Mouse (Mus musculus) heart, postnatal 10 days (tissue): ENCODE data around the gene Tlr7. TPM values are rescaled to one million over a fixed set of nuclear protein-coding genes. Genes with fewer than 3 reads are reported as not detected.
"Not testable (repeated sequence)": the region's sequence is repeated elsewhere in the genome, so short reads cannot be mapped to it uniquely, and the experiment has no call there.

Experiments
- DNase-seq, 2 experiments: peaks; one replicate each; pipeline ENCODE4 v3.0.0; 2021
- intact Hi-C: fragments of 180-260 bp; cut with DNase I; formaldehyde crosslinking; loops from one replicate; pipeline ENCODE4 v1.15.1; 2025
- total RNA-seq, 2 experiments: library from RNA; stranded (reverse); gene quantifications; 2 replicates each; pipeline ENCODE4 v1.2.3; 2021

The Tlr7 gene
- total RNA-seq: 1 to 10 TPM; 1.8 to 2.3 TPM

DNA sequence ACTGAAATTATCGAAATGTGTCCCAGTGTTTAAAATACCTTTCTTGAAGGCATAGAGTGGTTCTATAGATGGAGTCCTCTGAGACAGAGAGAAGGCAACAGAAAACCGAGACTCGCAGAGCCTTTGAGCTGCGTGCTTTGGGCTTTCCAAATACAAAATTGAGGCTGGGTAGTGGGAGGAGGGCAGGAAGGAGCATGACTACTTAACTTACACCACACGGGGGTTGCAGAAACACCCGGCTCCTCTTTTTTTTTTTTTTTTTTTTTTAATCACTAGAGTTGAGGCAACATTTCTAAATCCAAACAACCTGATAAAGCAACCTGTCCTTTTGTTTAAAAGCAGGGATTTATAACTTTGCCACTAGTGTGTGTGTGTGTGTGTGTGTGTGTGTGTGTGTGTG, at the start of gene Tlr7:
Gene Tlr7 (minus strand): TSS at position 160 of the 400 bp plus-strand sequence.
- no peak for DNase-seq
- intact Hi-C loops: no loop called here

DNA sequence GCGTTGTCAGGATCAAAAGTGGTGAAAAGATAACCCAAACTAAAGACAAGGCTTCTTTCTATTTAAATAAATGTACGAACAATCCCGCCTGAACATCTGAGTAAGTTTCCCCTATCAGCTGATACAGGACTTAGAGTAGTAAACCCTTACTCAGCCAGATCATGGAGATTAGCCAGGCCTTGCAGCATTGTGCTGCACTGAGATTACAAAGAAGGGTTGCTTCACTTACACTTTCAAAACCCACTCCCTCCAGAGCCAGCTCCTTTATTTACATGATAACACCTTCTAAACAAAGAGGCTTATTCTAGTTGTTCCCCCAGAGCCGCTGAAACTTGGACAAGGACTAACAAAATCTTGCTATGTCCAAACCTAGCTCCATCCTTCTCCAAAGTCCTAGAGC, 49.7 kb upstream of the Tlr7 start:
- no peak for DNase-seq
- intact Hi-C loops: no loop called here

DNA sequence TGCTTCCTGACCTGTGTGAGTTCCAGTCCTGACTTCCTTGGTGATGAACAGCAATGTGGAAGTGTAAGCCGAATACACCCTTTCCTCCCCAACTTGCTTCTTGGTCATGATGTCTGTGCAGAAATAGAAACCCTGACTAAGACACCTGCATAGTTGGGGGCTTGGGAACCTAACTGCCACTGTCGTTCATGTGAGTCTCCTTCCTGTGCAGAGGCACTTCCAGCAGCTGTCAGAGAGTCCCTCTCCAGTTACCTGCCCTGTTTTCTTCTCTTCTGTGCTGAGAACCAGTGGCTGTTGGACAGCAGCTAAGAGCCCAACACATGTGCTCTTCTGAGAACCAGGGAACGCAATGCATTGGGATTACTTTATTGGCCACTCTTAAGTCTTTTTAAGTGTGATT, 30.9 kb upstream of the Tlr7 start:
- DNase-seq, intact Hi-C loops: not testable (repeated sequence)

DNA sequence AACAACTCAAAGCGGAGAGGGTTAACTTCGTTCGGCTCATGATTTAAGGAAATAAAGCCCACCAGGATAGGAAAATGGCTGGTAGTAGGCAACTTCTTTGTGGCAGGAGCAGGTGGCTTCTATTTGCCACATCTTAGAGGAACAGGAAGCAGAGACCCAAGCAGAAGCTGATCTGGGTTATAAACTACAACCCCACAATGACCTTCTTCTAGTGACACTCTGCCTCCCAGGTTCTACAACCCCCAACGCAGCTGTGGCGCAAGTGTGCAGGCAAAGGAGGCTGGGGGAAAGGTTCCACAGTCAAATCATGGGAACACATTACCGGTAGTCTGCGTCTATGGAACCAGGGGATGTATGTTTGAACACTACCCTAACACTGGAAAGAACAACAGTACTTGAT, 29.3 kb upstream of the Tlr7 start:
- intact Hi-C loops: loop anchor here (5.0 kb wide), 1 partner anchor 72 kb away; no protein-coding TSS in a partner anchor
- DNase-seq: no peak

DNA sequence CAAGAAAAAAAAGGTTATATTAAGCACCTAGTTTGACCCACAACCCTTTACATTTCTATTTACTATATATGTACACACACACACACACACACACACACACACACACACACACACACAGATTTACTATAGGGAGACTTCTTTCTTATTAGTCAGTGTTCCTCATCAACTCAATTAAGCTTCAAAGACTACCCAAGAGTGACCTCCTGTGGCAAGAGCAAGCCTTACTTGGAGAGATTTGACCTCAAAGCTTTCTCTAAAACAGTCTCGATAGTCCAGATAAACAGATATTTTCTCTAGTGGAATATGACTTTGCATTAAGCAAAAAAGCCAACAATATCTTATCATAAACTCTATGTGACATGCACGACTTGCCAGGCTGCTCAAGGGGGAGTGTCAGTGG, 27.1 kb upstream of the Tlr7 start:
- peak in 1 of 2 experiments; percentile 18 for DNase-seq
- intact Hi-C loops: loop anchor here (5.0 kb wide), 1 partner anchor 70 kb away; no protein-coding TSS in a partner anchor

DNA sequence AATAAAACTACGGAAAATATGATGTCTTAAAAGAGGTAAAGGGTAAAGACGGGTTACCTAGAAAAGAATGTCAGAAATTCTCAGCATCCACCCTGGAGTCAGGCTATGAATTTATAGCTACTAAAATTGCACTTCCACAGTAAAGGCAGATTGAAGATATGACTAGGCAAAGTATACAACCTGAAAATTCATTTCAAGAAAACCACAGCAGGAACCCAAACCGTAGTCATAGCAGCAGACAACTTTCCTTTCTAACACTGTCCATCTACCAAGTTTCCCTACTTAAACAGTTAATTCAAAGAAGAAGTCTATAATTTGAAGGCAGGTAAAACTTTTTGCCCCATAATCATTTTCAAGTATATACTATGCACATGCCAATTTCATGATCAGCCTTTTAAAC, 25.6 kb upstream of the Tlr7 start:
- intact Hi-C loops: loop anchor here (5.0 kb wide), 1 partner anchor 69 kb away; no protein-coding TSS in a partner anchor
- DNase-seq: no peak

DNA sequence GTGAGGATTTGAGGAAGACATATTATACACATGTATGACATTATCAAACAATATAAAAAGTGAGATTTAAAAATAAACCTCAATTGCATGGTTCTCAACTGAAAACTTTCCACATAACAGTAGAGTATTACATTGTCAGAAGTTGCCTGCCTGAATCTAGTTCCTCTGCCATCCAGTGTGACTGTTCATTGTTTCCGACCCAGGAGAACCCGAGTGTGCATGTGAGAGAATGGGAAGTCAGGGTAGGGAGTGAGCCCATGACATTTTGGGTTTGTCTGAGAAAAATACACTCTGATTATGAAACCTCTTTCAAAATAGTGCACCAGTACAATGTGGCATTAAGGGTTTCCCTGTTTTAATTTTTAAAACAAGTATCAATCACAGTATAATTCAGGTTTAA, 23.3 kb upstream of the Tlr7 start:
- DNase-seq: no peak
- intact Hi-C loops: no loop called here

DNA sequence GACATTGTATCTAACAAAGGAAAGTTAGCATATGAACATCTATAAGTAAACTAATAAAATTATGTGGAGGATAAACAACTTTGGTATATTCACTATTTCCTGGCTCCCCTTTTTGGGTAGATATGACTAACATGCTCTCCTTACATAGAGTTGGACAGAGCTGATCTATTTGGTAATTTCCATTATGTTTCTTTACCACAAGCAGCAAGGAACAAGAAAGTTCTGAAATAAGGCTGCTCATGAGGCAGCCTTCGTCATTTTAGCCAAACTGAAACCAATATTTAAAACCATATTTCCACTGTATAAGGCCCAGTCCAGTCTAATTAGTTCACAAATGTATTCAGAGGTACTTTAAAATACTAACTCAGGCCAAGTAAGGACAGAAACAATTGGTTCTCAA, 16.1 kb upstream of the Tlr7 start:
- DNase-seq: no peak
- intact Hi-C loops: no loop called here

DNA sequence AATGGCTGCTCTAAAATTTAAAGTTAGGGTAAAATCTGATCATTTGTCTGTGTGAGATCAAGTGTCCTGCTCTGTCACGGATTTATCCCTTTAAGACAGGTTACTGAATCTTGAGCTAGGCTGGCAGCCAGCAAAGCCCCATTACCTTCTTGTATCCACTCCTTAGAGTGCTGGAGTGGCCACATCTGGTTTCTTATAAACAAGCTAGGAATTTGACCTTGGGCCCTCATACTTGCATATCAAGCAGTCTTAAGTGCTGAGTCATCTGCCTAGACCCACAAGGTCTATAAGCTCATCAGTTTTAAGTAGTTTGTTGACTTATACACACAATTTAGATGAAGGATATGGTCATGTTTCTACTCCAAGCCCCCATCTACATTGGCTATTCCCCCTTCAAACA, 14.0 kb upstream of the Tlr7 start:
- intact Hi-C loops: no loop called here
- DNase-seq: no peak

DNA sequence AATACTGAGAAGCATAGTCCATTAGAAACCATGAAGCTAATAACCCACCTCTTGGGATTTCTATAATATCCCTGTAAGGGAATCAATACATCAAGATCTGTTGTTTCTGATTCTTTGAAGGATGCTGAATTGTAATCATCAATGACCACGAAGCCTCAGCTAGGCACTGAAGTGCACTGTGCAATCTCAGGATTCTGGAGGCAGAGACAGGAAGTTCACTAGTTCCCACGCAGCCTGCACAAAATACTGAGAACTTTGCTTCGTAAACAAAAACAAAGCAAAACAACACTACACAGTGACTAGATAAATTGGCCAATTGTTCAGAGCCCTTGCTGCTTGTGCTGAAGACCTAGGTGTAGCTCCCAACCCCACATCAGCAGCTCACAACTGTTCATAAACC, 11.5 kb upstream of the Tlr7 start:
- intact Hi-C loops: no loop called here

DNA sequence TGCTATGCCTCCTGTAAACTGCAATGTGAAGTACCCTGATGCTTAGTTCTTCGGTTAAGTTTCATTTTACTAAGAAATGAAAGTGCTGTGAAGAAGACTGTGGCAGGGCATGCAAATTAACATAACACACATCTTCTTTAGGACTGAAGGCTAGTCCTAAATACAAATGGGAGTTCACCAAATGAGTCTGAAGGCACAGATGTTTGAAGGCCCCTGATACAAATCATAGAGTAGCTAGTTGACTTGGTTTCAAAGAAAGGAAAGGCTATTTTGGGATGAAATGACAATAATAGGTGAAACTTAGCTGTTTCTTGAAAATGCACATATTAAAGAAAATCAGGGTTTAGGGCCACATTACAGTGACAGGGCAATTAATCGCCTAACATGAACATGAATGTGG, 9.8 kb upstream of the Tlr7 start:
- intact Hi-C loops: no loop called here
- no peak for DNase-seq

More for the DNA sequence above, 11.5 kb upstream of the Tlr7 start:
- DNase-seq: no peak

DNA sequence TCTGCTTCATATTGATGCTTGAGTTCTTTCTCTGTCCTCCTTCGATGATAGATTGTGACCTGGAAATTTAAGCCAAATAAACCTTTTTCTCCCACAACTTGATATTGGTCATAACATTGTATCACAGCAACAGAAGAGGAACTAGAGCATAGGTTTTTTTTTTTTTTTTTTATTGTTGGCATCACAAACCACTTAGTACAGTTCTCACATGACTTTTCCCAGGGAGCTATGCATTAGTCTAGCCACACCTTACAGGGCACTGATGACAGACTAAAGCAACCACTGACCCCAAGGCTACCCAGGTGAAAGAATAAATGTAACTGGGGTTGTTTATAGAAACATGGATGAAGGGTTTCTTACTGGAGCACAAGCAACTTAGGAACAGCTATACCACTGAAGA, 7.6 kb upstream of the Tlr7 start:
- intact Hi-C loops: no loop called here
- DNase-seq: no peak

DNA sequence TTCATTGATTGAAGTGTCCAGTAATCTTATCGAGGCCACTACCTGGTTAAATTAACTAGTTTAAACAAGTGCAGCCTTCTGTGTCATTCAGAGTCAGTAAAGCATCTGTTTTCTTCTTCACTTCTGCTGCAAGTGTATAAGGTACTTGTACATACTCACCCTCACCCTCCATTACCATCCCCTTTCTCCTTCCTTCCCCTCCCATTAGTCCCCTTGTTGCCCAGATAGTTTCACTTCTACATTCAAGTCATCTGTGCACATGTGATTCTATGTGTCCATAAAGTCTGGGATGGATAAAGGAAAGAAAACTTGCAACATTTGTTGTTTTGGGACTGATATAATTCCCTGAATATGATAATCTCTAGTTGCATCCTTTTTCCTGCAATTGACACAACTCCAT, 4.2 kb upstream of the Tlr7 start:
- no peak for DNase-seq
- intact Hi-C loops: no loop called here

DNA sequence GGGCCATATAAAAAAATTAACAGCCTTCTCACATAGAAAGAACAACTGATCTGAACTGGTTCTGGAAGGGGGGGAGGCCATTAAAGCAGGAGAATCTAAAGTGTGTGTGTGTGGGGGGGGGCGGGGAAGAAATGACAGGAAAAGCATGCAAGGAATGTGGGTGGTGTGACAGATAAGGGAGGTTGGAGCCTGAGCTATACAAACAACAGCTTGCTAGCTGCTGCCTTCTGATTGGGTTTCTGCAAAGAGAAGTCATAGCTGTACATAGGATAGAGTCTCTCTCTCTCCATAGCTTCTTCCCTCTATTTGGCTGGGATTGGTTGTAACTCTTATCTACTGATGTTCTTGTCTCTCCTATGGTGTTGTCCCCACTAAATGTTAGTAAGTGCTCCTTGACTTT, 2.2 kb upstream of the Tlr7 start:
- DNase-seq: no peak
- intact Hi-C loops: no loop called here

DNA sequence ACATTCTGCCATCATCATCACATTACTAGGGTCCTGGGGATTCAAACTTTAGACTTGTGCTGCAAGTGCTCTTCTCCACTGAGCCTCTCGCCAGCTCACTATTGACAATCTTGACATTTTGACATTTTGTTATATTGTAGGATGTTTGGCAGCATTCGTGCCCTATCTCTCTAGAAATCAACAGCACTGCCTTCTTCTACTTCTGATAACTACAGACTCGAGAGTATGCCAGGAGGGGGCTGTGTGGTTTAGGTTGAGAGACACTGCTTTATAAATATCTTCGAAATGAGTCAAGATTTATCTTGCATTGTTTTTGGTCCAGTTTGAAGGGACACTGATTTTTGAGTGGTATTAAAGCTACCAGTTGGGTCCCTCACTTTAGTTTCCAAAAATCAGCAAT, 635 bp upstream of the Tlr7 start:
- DNase-seq: no peak
- intact Hi-C loops: no loop called here

DNA sequence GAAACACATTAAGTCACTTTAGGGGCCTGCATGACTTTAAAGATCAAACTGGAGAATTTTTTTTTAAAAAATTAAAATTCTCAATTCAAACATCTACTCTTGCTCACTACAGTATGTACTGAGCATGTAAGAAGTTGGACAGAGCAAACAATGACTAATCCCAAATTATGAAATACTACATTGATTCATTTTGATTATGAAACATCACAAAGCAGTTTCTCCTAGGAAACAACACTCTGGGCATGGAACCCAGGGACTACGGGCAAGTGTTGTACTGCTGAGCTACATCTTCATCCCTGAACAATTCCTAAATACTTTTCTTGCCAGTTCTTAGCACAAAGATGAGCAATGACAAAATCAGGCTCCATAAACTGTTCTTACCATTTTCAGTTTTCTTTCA, 738 bp downstream of the Tlr7 start:
- intact Hi-C loops: no loop called here
- no peak for DNase-seq

DNA sequence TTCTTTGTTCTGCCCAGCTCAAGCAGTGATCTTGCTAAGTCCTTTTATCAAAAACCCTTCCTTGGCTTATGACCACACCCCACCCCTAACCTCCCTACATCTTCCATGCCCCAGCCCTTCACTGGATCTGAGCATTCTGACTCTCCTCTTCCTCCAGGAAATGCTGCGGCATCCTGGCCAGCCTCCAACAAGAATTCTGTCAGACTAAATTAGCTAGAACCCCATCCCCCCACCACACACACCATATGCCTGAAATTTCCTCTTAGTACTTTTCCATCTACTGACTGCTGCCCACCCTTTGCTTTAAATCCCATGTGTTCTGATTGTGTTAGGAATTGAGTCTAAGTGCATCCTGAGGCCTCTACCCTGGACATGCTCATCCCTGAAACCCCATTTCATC, 1.3 kb downstream of the Tlr7 start:
- peak in 1 of 2 experiments; percentile 7 for DNase-seq
- intact Hi-C loops: no loop called here

DNA sequence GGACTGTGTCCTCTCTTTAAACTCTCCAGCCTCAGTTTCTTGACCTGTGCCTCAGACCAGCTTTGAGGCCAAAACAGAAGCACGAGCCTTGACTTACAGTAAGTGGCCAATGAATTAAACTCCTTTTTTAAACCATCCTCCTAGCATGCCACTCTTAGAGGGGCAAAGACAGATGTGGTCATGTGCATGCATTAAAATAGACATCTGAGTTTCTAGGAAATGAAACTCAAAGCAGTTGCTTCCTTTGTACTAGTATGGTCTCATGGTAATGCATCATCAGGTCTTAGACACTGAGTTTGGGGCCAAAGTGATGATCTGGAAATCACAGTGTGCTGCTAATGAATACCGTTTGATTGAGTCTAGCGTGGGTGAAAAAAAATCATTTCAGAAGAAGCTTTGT, 1.8 kb downstream of the Tlr7 start:
- no peak for DNase-seq
- intact Hi-C loops: no loop called here

DNA sequence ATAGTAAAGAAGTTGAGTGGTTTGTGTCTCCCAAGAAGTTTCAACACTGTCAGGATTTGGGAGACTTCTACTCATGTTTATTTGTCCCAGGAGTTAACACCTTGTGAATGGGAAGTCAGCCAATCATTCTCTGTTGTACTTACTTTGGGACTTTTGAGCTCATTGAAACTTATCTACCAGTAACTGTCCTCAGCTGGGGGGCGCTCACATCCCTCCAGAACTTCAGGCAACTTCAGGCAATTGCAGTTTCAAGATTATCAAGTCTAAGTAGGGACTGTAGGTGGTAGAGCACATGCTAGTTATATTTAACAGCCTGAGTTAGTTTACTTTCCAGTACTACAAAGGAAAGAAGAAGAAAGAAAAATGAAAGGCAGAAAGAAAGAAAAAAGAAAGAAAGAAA, 6.6 kb downstream of the Tlr7 start:
- intact Hi-C loops: no loop called here
- no peak for DNase-seq

DNA sequence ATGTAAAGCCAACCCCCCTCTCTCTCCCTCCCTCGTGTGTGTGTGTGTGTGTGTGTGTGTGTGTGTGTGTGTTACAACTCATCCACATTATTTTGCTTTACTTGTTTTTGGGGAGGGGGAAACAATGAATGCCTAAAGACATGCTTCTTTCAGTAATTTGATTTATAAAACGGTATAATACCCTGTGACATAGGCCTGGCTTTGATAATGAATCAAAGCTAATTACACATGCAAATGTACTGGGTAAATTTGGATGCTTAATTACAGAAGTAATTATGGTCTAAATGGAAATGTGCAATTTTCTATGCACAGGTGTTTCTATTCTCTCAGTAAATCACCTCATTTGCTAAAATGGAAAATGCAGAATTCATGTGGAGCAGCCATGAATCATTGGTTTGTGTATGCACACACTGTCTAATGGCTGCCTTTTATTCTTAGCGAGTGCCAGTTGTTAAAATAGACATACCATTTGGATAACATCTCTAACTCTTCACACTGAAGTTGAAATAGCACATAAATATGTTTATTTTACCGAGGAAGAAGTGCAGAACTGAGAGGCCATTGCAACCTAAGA, 9.0 kb downstream of the Tlr7 start:
- intact Hi-C loops: no loop called here
- no peak for DNase-seq

DNA sequence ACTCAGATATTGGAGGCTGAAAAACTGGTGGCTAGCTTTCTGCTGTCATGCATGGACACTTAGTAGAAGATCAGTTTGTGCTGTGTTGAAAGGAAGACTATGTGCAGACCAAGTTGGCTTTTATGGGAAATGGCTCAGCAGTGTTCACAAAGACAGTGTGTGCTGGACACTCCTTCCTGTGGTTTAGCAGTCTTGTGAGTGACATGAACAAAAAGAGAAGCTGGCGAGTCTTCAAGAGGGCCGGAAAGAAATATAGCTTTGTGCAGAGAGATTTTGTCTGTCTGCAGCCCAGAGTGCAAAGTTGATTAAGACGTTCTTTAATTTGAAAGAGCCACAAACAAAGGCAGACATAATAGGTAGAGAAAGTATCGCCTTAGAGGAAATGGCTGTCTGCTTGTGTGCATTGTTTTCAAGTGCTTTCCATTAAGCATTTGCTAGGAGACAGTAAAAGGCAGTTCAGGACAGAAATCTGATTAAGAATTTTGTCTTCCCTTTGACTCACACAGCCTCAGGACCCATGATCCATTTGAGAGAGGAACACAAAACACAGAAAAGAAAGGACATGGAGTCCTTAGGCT, 11.4 kb downstream of the Tlr7 start:
- peak in 1 of 2 experiments; percentile 4 for DNase-seq

DNA sequence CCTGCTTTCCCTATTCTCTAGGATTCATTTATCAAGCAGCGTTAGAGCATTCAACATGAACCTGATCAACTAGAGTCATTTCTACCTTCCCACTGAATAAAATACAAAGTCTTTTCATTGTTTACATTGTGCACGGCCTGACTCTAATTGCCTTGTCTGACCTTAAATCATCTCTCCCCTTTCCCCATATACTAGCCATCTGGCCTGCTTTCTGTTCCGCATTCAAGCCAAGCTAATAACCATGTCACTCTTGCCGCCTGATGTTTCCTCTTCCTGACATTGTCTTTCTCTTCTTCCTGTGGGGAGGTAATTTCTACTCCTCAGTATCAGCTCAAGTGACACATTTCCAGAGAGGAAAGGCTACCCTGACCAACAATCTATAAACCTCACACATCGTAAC, 14.6 kb downstream of the Tlr7 start:
- intact Hi-C loops: no loop called here
- peak; percentile 7 for DNase-seq

More for the DNA sequence above, 11.4 kb downstream of the Tlr7 start:
- intact Hi-C loops: no loop called here
